Mouse (Mus musculus) spleen, adult 2 months (tissue): ENCODE data around the gene Camsap2. TPM values are rescaled to one million over a fixed set of nuclear protein-coding genes. Genes with fewer than 3 reads are reported as not detected.

Experiments
- DNase-seq, 2 experiments: peaks; one replicate each; pipeline versions ENCODE4 v3.0.0 to v3.0.0-alpha.2; 2012 to 2021; ENCODE audit warnings: low spot score in 2 of 2, low read depth in 1 of 2
- H3K27ac ChIP-seq: fragments of 200-500 bp; 2 replicates; pipeline ENCODE4 v1.5.1; 2012; ENCODE audit warnings: low read length, inconsistent platforms; ENCODE audit not compliant: insufficient read depth
- H3K27me3 ChIP-seq: fragments of 200-500 bp; 2 replicates; pipeline ENCODE4 v1.6.1; 2012; ENCODE audit warnings: mild to moderate bottlenecking, moderate library complexity, low read length, inconsistent platforms; ENCODE audit not compliant: control insufficient read depth, insufficient read depth
- H3K36me3 ChIP-seq: fragments of 200-500 bp; 2 replicates; pipeline ENCODE4 v1.6.1; 2012; ENCODE audit warnings: mild to moderate bottlenecking, low read length, inconsistent platforms; ENCODE audit not compliant: control insufficient read depth, insufficient read depth
- H3K4me1 ChIP-seq: fragments of 200-500 bp; 2 replicates; pipeline ENCODE4 v1.6.1; 2011; ENCODE audit warnings: inconsistent platforms; ENCODE audit not compliant: control insufficient read depth, insufficient read depth, insufficient read length
- H3K4me3 ChIP-seq: fragments of 200-500 bp; 2 replicates; pipeline ENCODE4 v1.5.1; 2011; ENCODE audit warnings: mild to moderate bottlenecking, inconsistent platforms; ENCODE audit not compliant: insufficient read depth, insufficient read length; ENCODE audit errors: extremely low read depth
- CTCF ChIP-seq: fragments of 200-500 bp; IDR thresholded peaks from 2 replicates; pipeline ENCODE4 v1.5.1; 2011; ENCODE audit warnings: mild to moderate bottlenecking, inconsistent platforms; ENCODE audit not compliant: insufficient read depth, insufficient read length, insufficient replicate concordance; ENCODE audit errors: extremely low read depth
- POLR2A ChIP-seq: fragments of 200-500 bp; IDR thresholded peaks from 2 replicates; pipeline ENCODE4 v1.6.1; 2011; ENCODE audit warnings: low read depth, low read length, inconsistent platforms
- WGBS: fragments of 180-500 bp; shearing (Covaris S2); methylation state at CpG from one replicate; pipeline ENCODE4 v1.1.7; 2018; 5-methylcytosine and 5-hydroxymethylcytosine counted together
- polyA plus RNA-seq: library from polyadenylated mRNA; depleted of rRNA; stranded (reverse); fragments of >200 nt; gene quantifications from 2 replicates; pipeline ENCODE4 v1.2.3, GENCODE M21; 2012

Camsap2 gene
- polyA plus RNA-seq, 1 experiment: 4.3 TPM

GRCm38 (mm10) chr1:136344768-136345453 lies 993 bp downstream of the Camsap2 start:
- 3% methylated on average over 22 of the region's 22 CpGs for WGBS
- TF ChIP-seq POLR2A: no peak
- TF ChIP-seq CTCF: no peak
- Histone ChIP-seq H3K4me1 (peaks cover 3% of the 10 kb centered on the region), H3K4me3 (peak overlapping the region; percentile 97), H3K27me3 (no peaks in the 10 kb centered on the region), H3K36me3 (no peaks in the 10 kb centered on the region), H3K27ac (no peak overlapping the region)
- DNase-seq: no peak

- DNase-seq: no peak
- Histone ChIP-seq H3K4me3 (no peak overlapping the region; the same call in 1 of the 2 replicates), H3K27ac (no peak overlapping the region), H3K36me3 (no peaks in the 10 kb centered on the region), H3K27me3 (no peaks in the 10 kb centered on the region), H3K4me1 (peaks cover 3% of the 10 kb centered on the region)
- TF ChIP-seq POLR2A (no peak), CTCF (no peak)
- 43% methylated on average over 1 of the region's 1 CpGs for WGBS
Observed at GRCm38 (mm10) chr1:136344281-136344680, 1.6 kb downstream of the Camsap2 start.

- Histone ChIP-seq H3K27me3 (no peaks in the 10 kb centered on the region), H3K27ac (no peak overlapping the region), H3K4me1 (peaks cover 3% of the 10 kb centered on the region), H3K36me3 (no peaks in the 10 kb centered on the region), H3K4me3 (no peak overlapping the region; the same call in 1 of the 2 replicates)
- no peak for DNase-seq
- 82% methylated on average over 7 of the region's 7 CpGs for WGBS
- no peak for TF ChIP-seq POLR2A
- TF ChIP-seq CTCF: no peak
Observed at GRCm38 (mm10) chr1:136343727-136344126, 2.2 kb downstream of the Camsap2 start.

- Histone ChIP-seq H3K27ac (no peak overlapping the region), H3K4me3 (no peak overlapping the region), H3K4me1 (no peaks in the 10 kb centered on the region), H3K27me3 (no peaks in the 10 kb centered on the region), H3K36me3 (no peaks in the 10 kb centered on the region)
- over 99% methylated on average over 3 of the region's 3 CpGs for WGBS
- TF ChIP-seq CTCF (no peak), POLR2A (no peak)
- no peak for DNase-seq
Observed at GRCm38 (mm10) chr1:136340541-136340940, 5.4 kb downstream of the Camsap2 start.

GRCm38 (mm10) chr1:136334743-136335142 lies 11.2 kb downstream of the Camsap2 start:
- no peak overlapping the region for H3K27ac ChIP-seq
- DNase-seq: no peak
- H3K27me3 ChIP-seq: no peaks in the 10 kb centered on the region
- no peaks in the 10 kb centered on the region for H3K4me1 ChIP-seq
- WGBS: 95% methylated on average over 10 of the region's 10 CpGs
- H3K36me3 ChIP-seq: no peaks in the 10 kb centered on the region
- TF ChIP-seq CTCF (no peak), POLR2A (no peak)
- H3K4me3 ChIP-seq: no peak overlapping the region

GRCm38 (mm10) chr1:136333512-136333911 lies 12.4 kb downstream of the Camsap2 start:
- no peaks in the 10 kb centered on the region for H3K27me3 ChIP-seq
- no peaks in the 10 kb centered on the region for H3K4me1 ChIP-seq
- no peak for TF ChIP-seq CTCF
- no peak for TF ChIP-seq POLR2A
- no peak overlapping the region for H3K27ac ChIP-seq
- H3K36me3 ChIP-seq: 0 out of 2 replicates have a peak, but pooled peaks cover 2% of the 10 kb centered on the region
- no peak for DNase-seq
- no peak overlapping the region for H3K4me3 ChIP-seq
- 91% methylated on average over 3 of the region's 3 CpGs for WGBS

GRCm38 (mm10) chr1:136333071-136333470 lies 12.8 kb downstream of the Camsap2 start:
- DNase-seq: no peak
- 91% methylated on average over 7 of the region's 7 CpGs for WGBS
- Histone ChIP-seq H3K36me3 (0 out of 2 replicates have a peak, but pooled peaks cover 2% of the 10 kb centered on the region), H3K27me3 (no peaks in the 10 kb centered on the region), H3K27ac (no peak overlapping the region), H3K4me1 (no peaks in the 10 kb centered on the region), H3K4me3 (no peak overlapping the region)
- no peak for TF ChIP-seq POLR2A
- no peak for TF ChIP-seq CTCF

- WGBS: 82% methylated on average over 4 of the region's 4 CpGs
- Histone ChIP-seq H3K27me3 (no peaks in the 10 kb centered on the region), H3K36me3 (0 out of 2 replicates have a peak, but pooled peaks cover 2% of the 10 kb centered on the region), H3K4me1 (no peaks in the 10 kb centered on the region), H3K4me3 (no peak overlapping the region), H3K27ac (no peak overlapping the region)
- no peak for DNase-seq
- TF ChIP-seq POLR2A (no peak), CTCF (no peak)
Observed at GRCm38 (mm10) chr1:136331836-136332235, 14.1 kb downstream of the Camsap2 start.
